Mouse (Mus musculus) urinary bladder, postnatal 4 days (tissue): ENCODE measurements around the gene Arap1.
A peak's percentile ranks its signal among the peaks of the same experiment; 100 is the strongest.

Experiments
- DNase-seq, 2 experiments: peaks; one replicate each; pipeline ENCODE4 v3.0.0; 2021 to 2022; ENCODE audit warnings: low spot score in 2 of 2

The Arap1 gene

DNA sequence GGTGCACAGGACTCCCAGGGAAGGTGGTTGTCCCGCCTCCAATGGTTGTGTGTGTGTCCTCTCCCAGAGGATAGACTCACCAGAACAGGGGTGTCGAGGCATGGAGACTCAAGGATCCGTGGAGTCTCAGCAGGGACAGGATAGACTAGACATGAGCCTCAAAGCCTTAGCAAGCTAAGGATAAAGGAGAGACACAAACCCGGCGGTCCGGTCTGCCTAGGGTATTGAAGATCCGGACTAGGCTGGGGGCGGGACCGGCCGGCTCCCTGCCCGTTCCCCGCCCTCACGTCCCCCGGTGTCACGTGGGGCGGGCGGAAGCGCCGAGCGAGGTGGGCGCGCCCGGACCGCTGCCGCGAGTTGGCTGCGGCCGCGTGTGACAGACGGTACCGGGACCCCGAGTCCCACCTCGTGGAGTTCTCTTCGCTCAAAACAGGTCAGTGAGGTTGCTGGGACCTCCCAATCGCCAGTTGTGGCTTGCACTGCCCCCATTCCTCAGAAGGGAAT is at the start of gene Arap1:
Gene Arap1 (plus strand): TSS at position 301 of the 504 bp plus-strand sequence.
- DNase-seq: peak in 1 of 2 experiments; percentile 38

DNA sequence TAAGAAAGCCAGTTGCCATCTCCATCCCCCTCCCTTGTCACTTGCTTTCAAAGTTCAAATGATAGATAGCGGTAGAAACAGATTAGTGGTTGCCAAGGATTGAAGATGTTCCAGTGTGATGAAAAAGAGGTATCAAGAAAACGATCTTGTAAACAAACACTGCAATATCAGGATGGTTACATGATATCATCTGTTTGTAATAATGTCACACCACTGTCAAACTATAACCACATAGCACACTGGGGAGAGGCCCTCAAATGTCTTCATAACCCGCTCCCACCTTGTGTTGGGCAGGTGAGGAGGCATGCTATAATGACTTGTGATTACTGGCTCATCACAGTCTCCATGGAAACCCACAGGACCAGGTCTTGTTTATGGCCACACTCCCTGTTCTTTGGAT is 49.5 kb upstream of the Arap1 start:
- no peak for DNase-seq

DNA sequence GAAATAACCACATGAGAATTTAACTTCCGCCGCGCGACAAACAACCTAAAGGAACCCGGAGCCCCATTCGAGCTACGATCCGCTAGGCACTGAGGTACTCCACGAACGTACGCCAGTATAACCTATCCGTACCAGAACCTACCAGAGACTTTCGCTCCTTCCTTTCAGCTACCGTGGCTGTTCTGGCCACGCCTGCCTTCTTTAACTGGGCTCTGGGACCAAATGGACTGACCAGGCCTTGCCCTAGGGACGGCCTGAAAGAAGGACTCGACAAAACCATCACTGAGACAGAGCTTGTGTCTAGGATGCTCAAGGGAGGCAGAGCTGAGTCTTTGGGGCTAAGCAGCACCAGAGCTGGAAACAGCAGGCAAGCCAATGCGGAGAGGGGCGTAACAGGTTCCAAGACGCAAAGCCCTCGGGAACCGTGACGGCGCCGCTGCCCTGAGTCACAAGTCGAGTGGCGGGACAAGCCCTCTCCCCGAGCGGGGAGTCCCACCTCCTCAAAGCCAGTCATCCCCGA is 46.4 kb upstream of the Arap1 start:
- DNase-seq: no peak

DNA sequence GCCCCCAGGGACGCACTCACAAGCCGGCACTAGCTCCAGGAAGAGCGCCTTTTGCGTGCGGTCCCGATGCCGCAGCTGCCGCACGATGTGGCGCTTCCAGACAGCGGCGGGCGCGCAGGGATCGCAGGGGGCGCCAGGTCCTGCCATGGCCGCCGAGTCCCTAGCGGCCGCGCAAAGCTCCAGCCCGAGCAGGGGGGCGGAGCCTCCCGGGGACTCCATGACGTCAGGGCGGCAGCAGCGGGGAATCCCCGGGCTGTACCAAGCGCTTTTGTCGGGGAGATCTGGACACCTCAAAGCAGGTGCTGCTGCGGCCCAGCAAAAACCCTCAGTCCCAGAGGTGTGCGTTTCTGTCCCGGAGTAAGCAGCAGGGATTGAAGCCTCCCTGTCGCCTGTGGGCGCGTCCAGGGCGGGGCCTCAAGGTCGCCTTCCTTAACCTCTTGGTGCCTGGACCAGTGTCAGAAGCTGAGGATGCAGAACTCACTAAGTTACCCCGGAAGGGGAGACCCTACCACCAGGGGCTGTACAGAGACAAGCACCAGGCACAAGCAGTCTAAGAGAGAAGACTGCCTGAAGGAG is 45.9 kb upstream of the Arap1 start, which contains the start of gene Atg16l2:
Gene Atg16l2 (minus strand): TSS at position 371 of the 576 bp plus-strand sequence.
- DNase-seq: peak; percentile 89 to 91

DNA sequence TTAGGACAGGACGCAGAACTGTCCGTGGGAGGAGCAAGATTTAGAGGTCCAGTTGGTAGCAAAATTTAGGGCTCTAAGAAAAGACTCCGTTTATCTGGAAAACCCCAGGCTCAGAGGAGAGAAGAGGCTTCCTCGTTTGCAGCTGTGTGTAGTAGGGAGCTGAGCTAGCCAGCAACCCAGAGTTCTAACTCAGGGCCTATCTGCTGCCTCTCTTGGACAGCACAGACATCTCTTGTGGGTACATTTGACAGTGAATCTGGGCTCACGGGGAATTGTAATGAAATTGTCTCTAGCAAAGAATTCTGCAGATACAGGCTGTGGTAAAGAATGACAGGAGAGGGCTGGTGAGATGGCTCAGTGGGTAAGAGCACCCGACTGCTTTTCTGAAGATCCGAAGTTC is 45.2 kb upstream of the Arap1 start:
- no peak for DNase-seq

DNA sequence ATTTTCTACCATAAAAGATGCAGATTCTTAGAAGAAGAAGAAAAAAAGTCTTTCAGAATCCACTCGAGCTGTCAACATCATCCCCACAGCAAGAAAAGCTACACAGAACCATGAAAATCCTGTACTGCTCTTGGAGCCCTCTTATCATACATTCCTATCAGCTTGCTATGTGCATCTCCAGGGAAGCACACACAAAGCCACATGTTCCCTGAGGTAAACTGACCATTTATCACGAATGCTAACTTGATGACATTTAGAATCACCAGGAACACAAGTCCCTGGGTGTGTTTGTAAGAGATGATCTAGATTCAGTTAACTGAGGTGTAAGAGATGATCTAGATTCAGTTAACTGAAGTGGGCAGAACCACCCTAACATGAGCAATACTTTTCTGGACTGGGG is 41.0 kb upstream of the Arap1 start:
- no peak for DNase-seq

DNA sequence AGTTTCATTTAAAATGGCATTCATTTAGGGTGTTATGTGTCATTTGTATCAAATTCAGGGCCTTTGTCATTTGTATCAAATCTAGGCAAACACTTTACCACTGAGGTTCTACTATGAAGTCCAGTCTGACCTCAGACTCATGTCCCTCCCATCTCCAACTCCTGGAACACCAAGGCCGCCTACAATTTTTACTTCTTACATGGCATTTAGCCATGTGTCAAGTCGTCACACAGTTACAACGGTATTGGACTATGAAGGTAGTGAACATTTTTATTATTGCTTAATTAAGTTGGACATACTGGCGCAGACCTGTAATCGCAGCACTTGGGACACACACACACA is 37.9 kb upstream of the Arap1 start:
- no peak for DNase-seq

DNA sequence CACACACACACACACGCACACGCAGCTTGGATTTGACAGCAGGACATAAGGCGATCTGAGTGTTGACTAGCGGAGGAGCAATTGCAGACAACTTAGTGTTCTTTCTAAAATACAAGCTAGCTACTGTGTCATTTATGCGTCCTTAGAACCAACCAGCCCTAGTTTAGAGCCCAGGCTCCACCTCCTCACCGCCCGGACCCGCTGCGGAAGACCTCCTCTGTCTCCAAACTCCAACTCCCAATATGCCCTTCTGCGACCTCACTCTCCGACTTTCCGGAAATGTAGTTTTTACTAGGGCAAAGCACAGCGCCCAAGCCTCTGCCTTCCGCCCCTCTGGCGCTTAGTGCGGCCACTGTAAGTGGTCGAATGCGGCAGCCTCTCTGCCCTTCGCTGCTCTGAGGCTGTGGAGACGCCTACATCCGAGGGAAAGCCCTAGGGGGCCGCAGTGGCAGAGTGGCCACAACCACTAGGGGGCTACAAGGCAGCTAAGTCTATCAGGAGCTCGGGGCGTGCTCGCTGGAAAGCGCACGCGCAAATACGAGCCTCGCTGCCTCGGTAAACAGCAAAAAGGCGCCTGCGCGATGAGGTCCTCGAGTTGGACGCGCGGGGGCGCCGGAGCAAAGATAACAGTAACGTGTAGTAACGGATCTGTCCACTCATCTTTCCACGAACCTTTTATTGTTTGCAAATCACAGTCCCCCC is 37.4 kb upstream of the Arap1 start:
- peak; percentile 94 to 95 for DNase-seq

DNA sequence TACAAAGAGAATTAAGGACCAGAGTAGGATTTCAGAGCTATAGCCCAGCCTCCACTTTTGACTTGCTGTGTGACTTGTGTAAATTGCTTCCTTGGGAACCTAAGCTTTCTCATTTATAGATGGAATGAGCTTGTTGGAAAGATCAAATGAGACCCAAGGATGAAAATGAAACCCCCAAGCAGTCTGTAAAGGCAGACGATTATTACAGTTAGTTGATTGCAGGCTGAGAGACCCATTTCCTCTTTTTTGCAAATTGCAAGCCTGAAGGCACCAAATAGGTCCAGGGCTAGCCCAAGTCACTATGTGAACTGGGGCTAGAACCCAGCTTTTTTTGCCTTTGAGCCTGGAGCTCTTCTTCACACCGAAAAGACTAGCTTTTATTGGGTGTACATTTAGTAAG is 36.8 kb upstream of the Arap1 start:
- DNase-seq: no peak

DNA sequence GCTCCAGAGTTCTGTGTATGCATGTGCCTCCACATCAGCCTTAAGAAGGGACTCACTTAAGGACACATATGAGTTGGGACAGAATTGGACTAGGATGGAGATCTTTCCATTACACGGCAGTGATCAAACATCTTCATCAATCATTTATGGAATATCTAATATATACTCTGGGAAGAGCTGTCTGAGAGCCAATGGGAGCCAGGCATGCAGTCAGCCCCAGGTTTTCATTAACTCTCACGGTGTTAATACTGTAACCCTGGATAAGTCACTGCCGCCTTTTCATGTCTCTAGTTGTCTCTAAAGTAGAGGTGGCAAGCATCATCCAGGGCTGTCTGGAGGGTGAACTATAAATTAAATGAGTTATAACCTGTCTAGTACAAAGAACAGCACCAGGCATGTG is 34.8 kb upstream of the Arap1 start:
- DNase-seq: no peak

DNA sequence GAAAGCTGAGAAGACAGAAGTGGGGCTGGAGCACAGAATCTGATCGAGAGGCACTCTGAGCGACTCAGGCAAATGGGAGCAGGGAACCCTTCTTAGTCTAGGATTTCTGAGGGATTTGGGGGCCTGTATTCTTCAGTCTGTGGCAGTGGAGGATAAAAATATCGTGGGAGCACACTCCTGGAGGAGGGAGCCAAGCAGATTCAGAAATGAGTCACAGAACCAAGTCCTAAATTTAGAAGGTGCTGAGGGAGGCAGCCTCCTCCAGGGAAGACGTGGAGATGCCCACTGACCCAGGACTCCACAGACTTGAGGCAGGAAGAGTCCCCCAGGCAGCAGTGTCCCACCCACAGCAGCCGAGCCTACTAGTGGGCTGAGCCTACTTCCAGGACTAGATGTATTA is 33.5 kb upstream of the Arap1 start:
- DNase-seq: no peak

DNA sequence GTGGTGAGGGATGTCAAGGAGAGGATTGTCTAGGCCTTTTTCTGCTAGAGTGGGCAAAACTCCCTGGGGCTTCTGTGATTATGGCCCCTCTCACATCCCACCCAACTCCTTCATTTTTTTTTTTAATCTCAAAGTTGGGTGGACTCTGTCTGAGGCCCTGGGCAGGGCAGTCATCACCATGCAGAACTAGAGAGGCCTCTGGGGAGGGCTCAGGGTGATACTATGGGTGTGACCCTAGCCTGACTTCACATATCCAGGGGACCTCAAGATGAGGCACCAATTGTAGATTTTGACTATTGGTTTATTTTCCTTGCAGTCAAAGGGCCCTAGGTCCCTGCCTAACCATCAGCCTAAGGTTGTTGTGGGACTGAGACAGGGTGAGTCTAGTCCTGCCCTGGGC is 32.2 kb upstream of the Arap1 start:
- DNase-seq: no peak

DNA sequence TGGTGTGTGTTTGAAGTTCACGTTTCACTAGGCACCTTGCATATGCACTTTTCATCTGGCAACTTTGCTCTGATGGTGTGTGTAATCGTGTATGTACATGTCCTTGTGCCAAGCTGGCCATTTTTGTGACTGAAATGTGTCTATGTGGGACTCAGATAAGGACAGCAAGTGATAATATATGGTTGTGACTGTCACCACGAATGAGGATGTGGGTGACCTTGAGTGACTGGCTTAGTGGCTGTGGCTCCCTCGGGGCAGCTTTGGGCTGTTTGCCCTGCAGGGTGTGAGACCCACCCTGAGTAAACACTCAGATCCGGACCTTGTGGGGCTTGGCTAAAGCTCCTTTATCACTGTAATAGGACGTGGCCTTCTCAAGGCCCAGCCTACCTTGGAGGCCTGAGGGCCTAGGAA is 31.3 kb upstream of the Arap1 start:
- no peak for DNase-seq

DNA sequence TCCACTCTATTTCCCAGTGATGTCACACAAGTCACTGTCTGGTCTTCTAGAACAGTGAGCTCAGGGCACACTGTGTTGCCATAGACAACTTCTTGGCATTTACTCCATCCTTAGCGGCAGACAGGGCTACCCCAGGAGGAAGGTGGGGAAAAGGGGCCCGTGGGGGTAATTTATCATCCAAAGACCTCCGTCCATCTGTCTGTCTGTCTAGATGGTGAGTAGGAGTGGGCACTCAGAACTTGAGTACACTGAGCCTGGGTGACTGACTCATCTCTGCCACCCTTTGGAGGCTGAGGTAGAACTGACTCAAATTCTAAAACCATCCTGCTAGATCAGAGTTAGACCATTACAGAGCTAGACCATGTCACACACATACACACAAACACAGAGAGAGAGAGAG is 30.9 kb upstream of the Arap1 start, which contains the start of gene Stard10:
Gene Stard10 (plus strand): TSS at position 73 of the 400 bp plus-strand sequence.
- no peak for DNase-seq

DNA sequence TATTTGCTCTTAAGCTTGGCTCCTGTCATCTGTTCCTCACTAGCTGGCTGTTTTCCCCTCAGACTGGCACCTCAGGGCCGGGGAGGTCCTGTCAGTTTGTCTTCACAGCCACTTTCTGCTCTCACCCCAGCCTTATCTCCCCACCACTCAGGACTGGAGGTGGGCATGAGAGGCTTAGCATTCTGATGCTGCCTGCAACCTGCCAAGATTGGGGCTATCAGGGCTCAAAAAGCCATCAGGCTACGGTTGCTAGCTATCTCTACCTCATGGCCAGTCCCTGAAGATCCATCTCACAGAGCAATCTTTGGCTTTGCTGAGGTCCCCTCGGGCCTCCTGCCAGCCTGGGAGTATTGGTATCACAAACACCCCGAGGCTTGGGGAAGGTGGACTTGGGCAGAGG is 29.0 kb upstream of the Arap1 start:
- DNase-seq: no peak

DNA sequence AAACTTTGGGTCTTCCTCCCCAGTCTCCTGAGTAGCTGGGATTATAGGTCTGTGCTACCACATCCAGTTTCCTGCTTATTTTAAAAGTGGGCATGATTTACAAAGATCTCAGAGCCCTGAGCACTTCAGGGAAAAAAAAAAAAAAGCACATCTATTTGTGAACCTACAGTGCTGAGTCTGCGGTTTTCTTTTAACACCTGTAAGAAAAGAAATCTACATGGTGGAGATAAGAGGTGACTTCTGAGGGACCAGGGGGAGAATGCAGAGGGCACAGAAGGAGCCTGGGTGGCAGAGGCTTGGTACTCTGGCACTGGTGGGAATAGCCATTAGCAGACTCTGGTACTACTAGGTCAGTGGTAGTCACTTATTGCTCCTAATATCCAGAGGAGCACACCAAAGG is 28.1 kb upstream of the Arap1 start:
- no peak for DNase-seq

DNA sequence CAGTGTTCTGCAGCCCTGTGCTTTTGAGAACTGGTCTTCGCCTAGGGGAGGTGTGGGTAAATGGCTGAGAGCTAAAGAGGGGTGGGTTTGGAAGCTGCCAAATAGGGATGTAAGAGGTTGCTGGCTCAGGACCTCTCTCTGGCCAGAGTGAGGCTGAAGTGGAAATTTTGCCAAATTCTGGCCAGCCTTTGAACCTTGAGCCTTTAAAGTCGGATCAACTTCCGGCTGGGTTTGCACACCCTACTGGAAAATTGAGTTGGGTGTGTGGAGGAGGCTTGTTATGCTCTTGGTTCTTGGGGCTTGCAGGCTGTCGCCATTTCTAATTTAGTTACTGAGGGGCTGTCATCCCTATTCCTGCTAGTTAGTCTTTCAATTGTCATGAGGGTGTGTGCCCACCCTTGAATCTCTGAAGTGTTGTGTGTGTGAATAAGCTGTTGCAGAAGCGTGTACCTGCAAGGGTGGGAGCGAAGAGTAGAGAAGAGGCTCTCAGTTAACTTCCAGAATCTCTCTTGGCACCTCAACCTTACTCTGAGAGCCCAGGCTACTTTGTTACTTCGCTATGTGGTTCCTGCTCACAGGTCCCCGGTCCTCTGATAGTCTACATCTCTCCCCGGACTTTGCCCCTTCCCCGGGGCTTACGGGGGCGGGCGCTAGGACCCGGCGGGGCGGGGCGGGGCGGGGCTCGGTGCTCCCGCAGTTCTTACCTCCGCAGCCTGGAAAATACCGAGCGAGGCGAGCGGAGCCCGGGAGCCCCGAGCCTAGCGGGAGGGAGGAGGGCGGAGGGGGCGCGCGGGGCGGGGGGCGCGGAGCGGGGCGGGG is 27.3 kb upstream of the Arap1 start:
- DNase-seq: no peak

DNA sequence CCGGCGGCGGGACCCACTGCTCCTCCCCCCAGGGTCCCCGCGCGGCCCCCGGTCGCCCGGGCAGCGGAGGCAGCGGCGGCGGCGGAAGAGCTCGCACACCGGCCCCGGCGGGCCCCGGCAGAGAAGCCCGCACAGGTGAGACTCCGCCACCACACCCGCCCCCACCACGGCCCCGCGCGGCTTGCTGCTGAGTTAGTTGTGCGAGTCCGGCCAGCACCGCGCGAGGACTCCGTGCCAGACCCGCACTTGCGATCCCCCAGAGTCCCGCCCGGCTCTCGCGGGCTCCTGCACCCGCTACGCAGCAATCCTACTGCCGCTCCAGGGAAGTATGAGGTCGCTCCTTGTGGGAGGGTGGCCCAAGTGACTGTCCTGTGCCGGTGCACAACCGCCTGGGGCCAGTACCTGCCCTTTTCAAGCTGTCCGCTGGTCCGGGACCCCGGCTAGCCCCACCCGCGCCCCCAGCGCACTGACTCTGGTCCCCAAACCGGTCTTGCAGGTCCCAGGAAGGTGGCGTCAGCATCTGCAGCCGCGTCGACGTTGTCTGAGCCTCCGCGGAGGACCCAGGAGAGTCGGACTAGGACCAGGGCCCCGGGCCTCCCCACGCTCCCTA is 26.5 kb upstream of the Arap1 start:
- DNase-seq: peak; percentile 40 to 68

DNA sequence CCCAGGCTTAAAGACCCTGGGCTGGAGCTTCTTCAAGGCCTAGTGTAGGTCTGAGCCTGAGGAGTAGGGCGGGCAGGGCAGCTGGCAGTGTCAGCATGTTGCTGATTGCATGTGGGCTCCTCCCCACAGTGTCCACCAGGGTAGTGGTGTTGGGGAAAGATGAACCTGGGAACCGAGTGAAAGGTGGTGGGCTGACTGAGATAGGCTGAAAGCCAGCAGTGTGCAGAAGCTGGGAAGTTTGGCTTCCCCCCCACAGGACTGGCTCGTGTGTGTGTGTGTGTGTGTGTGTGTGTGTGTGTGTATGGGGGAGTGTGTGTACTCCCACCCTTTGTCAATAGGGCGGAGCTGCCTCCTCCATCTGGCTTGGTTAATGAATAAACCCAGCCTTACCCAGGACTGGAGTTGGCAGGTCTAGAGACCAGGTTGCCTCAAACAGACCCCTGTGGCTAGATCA is 24.7 kb upstream of the Arap1 start:
- DNase-seq: no peak

DNA sequence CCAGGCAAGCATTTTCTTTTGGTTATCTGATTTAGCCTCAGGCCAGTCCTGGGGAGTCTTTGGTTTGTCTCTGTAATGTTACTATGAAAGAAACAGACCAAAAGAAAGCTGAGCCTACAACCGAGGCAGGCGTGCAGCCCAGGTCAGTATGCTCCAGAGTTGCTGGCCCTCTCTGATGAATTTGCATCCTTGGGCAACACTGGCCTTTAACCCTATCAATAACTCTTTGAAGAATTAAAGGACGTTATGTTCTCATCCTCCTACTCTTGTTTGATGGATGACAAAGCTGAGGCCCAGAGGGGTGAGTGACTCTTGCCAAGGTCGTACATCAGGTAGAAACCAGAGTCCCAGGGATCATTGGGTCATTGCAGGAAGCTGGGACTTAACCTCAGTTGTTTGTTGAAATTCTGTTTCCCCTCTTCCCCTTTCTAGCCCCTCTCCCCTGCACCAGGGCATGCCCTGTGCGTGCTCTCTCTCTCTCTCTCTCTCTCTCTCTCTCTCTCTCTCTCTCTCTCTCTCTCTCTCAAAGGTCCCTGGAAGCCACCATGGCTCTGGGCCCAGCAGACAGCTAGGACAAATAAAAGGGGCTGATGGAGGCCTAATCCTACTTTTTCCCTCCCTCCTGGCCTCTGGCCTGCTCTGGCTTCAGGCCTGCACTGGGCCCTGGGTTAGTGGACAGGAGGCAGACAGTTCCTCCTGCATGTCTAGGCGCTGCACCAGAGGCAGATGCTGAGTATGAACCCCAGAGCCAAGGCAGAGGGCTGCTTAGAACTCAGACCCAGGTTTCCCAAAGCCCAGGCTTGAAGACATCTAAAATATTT is 23.5 kb upstream of the Arap1 start:
- no peak for DNase-seq

DNA sequence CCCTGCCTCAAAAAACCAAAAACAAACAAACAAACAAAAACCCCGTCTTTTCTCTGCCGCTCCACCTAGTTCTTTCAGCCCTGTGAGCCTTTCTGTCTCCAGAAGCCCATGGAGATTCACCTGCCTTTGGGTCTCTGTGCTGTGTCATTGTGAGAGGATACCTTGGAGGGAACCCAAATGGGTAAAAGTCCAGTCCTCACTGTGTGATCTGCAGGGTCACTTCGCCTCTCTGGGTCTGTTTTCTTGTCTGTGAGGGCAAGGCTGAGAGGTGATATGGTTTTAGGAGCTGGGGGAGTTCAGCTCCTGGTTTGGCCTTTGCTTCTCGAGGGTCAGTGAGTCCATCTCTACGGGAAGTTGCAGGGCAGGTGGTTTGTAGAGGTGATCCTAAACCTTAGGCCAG is 21.9 kb upstream of the Arap1 start:
- no peak for DNase-seq
